Mouse (Mus musculus) megakaryocyte, adult 5-6 weeks (primary cell): ENCODE data around the gene Dnajc30. TPM values are rescaled to one million over a fixed set of nuclear protein-coding genes. Genes with fewer than 3 reads are reported as not detected.
"Not testable (repeated sequence)": the region's sequence is repeated elsewhere in the genome, so short reads cannot be mapped to it uniquely, and the experiment has no call there.

Experiments used
- ATAC-seq: 2 replicates; pipeline ENCODE4 v1.8.0; 2016; ENCODE audit warnings: mild to moderate bottlenecking, inconsistent platforms; ENCODE audit not compliant: poor library complexity, severe bottlenecking
- total RNA-seq, 2 experiments: library from RNA; stranded (forward) in 1 of 2; stranded (reverse) in 1 of 2; fragments of 153-499, 151-499 nt in 1 of 2; fragments of 221-1000, 200-1000 nt in 1 of 2; gene quantifications; 2 replicates each; pipeline versions ENCODE4 v1.2.3 to v1.2.4; 2015 to 2017

Dnajc30 gene
- total RNA-seq (2015): 15.5 and 16.3 TPM in 2 replicates
- total RNA-seq (2017): 3.5 and 10.0 TPM in 2 replicates

GRCm38 (mm10) chr5:135063629-135064381 lies at the start of gene Dnajc30:
TSS of gene Dnajc30 (plus strand) at chr5:135064202.
- peak; percentile 98 for ATAC-seq

GRCm38 (mm10) chr5:135015497-135015896 lies 48.5 kb upstream of the Dnajc30 start:
- peak; percentile 77 for ATAC-seq

GRCm38 (mm10) chr5:135016224-135016759 lies 47.7 kb upstream of the Dnajc30 start:
- no peak for ATAC-seq

- no peak for ATAC-seq
These were observed 42.2 kb upstream of the Dnajc30 start for GRCm38 (mm10) chr5:135021814-135022213.

- 0 out of 2 replicates have a peak, but pooled peaks have one; percentile 20 for ATAC-seq
These were observed 40.4 kb upstream of the Dnajc30 start, which contains the start of gene Stx1a for GRCm38 (mm10) chr5:135023344-135024173. TSS of gene Stx1a (plus strand) at chr5:135023482.

- peak; percentile 74 for ATAC-seq
These were observed 39.3 kb upstream of the Dnajc30 start for GRCm38 (mm10) chr5:135024665-135025224.

GRCm38 (mm10) chr5:135025899-135026298 lies 38.1 kb upstream of the Dnajc30 start:
- ATAC-seq: no peak

- ATAC-seq: peak; percentile 38; the same call in 1 of the 2 replicates
These were observed 34.8 kb upstream of the Dnajc30 start for GRCm38 (mm10) chr5:135029007-135029854.

GRCm38 (mm10) chr5:135032581-135032980 lies 31.4 kb upstream of the Dnajc30 start:
- no peak for ATAC-seq

GRCm38 (mm10) chr5:135034593-135034992 lies 29.4 kb upstream of the Dnajc30 start:
- no peak for ATAC-seq

- ATAC-seq: no peak
These were observed 28.2 kb upstream of the Dnajc30 start for GRCm38 (mm10) chr5:135035608-135036359.

- no peak for ATAC-seq
These were observed 26.1 kb upstream of the Dnajc30 start for GRCm38 (mm10) chr5:135037946-135038345.

GRCm38 (mm10) chr5:135039541-135039940 lies 24.5 kb upstream of the Dnajc30 start:
- ATAC-seq: no peak

GRCm38 (mm10) chr5:135040059-135040458 lies 23.9 kb upstream of the Dnajc30 start:
- no peak for ATAC-seq

- ATAC-seq: no peak
These were observed 23.2 kb upstream of the Dnajc30 start for GRCm38 (mm10) chr5:135040777-135041176.

GRCm38 (mm10) chr5:135042105-135042788 lies 21.8 kb upstream of the Dnajc30 start:
- ATAC-seq: no peak

- no peak for ATAC-seq
These were observed 19.4 kb upstream of the Dnajc30 start for GRCm38 (mm10) chr5:135044575-135044974.

GRCm38 (mm10) chr5:135048539-135048938 lies 15.5 kb upstream of the Dnajc30 start:
- no peak for ATAC-seq

GRCm38 (mm10) chr5:135049268-135049667 lies 14.7 kb upstream of the Dnajc30 start:
- ATAC-seq: not testable (repeated sequence)
